9 mouse cellular contexts compared by ENCODE assay signal in the genomic region with DNA sequence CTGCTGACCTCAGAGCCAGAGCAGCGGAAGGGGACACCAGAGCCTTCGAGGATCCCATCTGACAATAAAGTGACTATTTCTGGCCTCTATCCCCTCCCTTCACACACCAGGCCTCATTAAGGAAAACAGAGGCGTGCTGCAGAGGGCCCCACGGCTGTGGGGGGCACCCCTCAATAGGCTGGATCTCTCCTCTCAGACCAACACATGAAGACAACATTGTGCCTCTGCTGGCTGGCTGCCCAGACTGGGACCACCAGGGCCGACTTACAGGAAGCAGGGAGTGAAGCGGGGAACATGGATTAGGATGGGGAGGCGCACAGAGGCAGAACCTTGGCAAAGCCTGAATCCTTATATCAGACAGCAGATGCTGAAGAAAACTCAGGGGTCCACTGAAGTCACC.
DNase-seq lines count a peak whose midpoint lies in the region; ATAC-seq and TF ChIP-seq lines count a peak whose summit lies in the region.
"Had no signal": no experiment of that assay in that cellular context is flagged by ENCODE, and none has a peak within 500 bp of the region (broad histone marks: within the 10 kb centered on the region; RNA-seq: fewer than 3 reads in every experiment).

No protein-coding gene starts in this region.

- peak overlapping the region; percentile 69 for H3K27ac ChIP-seq in heart, embryonic 11.5 days (ENCODE audit: low read depth, low read length)
- H3K27ac ChIP-seq in neural tube, embryonic 11.5 days (ENCODE audit: low read depth, low read length), result peak overlapping the region; percentile 14; the same call in 1 of the 2 replicates
- H3K27ac ChIP-seq in intestine, postnatal 0 days (ENCODE audit: low read depth, low read length), result peak overlapping the region; percentile 28; the same call in 1 of the 2 replicates
- H3K27ac ChIP-seq in stomach, embryonic 14.5 days (ENCODE audit: low read length), result peak overlapping the region; percentile 80

- 39% methylated on average over 7 of the region's 7 CpGs for WGBS in heart, embryonic 11.5 days (ENCODE audit: insufficient replicate concordance)
- 49% methylated on average over 7 of the region's 7 CpGs for WGBS in neural tube, embryonic 11.5 days
- WGBS in intestine, postnatal 0 days, result 34% methylated on average over 7 of the region's 7 CpGs
- WGBS in stomach, embryonic 14.5 days, result 34% methylated on average over 7 of the region's 7 CpGs

- peak overlapping the region; percentile 16; the same call in 1 of the 2 replicates for H3K4me2 ChIP-seq in heart, embryonic 11.5 days
- no peak overlapping the region for H3K4me2 ChIP-seq in neural tube, embryonic 11.5 days (ENCODE audit: low read depth)
- H3K4me2 ChIP-seq in intestine, postnatal 0 days (replicated peaks; ENCODE audit: low read depth), result no peak overlapping the region
- H3K4me2 ChIP-seq in stomach, embryonic 14.5 days (replicated peaks; ENCODE audit: low read depth, low read length), result no peak overlapping the region

- no peak overlapping the region for H3K4me3 ChIP-seq in heart, embryonic 11.5 days (ENCODE audit: low read depth, low read length)
- no peak overlapping the region for H3K4me3 ChIP-seq in neural tube, embryonic 11.5 days (ENCODE audit: low read depth, low read length)
- no peak overlapping the region for H3K4me3 ChIP-seq in intestine, postnatal 0 days (ENCODE audit: low read depth, low read length)
- H3K4me3 ChIP-seq in stomach, embryonic 14.5 days (ENCODE audit: low read depth, low read length), result no peak overlapping the region
- H3K4me3 ChIP-seq: myocyte had no signal

- H3K9me3 ChIP-seq in heart, embryonic 11.5 days (replicated peaks; ENCODE audit: control insufficient read depth, low read length), result no peaks in the 10 kb centered on the region
- no peaks in the 10 kb centered on the region for H3K9me3 ChIP-seq in neural tube, embryonic 11.5 days (ENCODE audit: control insufficient read depth, low read length)
- no peaks in the 10 kb centered on the region for H3K9me3 ChIP-seq in intestine, postnatal 0 days (ENCODE audit: control insufficient read depth)
- no peaks in the 10 kb centered on the region for H3K9me3 ChIP-seq in stomach, embryonic 14.5 days (ENCODE audit: control insufficient read depth, low read depth, low read length)

- DNase-seq in heart, adult 8-10 months (ENCODE audit: low spot score), result no peak
- DNase-seq in neural tube, embryonic 11.5 days (ENCODE audit: low spot score), result peak; percentile 56
- no peak for DNase-seq in neural tube, embryonic 10.5 days (ENCODE audit: extremely low spot score, low spot score)
- DNase-seq in adrenal gland, adult 8-10 months, result no peak
- DNase-seq in B cell, adult 2 months, result no peak

- H3K9ac ChIP-seq in heart, embryonic 11.5 days (ENCODE audit: low read depth, low read length), result no peak overlapping the region
- no peak overlapping the region for H3K9ac ChIP-seq in neural tube, embryonic 11.5 days (ENCODE audit: low read length)
- H3K9ac ChIP-seq in intestine, postnatal 0 days (ENCODE audit: low read depth, low read length), result no peak overlapping the region
- H3K9ac ChIP-seq in stomach, embryonic 14.5 days (replicated peaks; ENCODE audit: low read depth, low read length), result no peak overlapping the region

- no peak for ATAC-seq in heart, embryonic 11.5 days (replicated peaks; ENCODE audit: insufficient number of reproducible peaks, low FRiP score, low TSS enrichment)
- peak; percentile 25; the same call in 1 of the 2 replicates for ATAC-seq in neural tube, embryonic 11.5 days (ENCODE audit: insufficient read depth, low FRiP score, low TSS enrichment)
- no peak for ATAC-seq in intestine, postnatal 0 days
- ATAC-seq in stomach, embryonic 14.5 days (ENCODE audit: insufficient number of reproducible peaks, insufficient read depth, low FRiP score, low read depth), result peak; percentile 50; the same call in 1 of the 2 replicates

- no peak for TF ChIP-seq CTCF in intestine, postnatal 0 days (IDR thresholded peaks at IDR 0.05; ENCODE audit: low read depth)

- no peaks in the 10 kb centered on the region for H3K27me3 ChIP-seq in heart, embryonic 11.5 days (ENCODE audit: control insufficient read depth, insufficient read depth, low read length)
- no peaks in the 10 kb centered on the region for H3K27me3 ChIP-seq in neural tube, embryonic 11.5 days (ENCODE audit: control insufficient read depth, insufficient read depth, low read length)
- no peaks in the 10 kb centered on the region for H3K27me3 ChIP-seq in intestine, postnatal 0 days (replicated peaks; ENCODE audit: control insufficient read depth, insufficient read depth, low read length)
- no peaks in the 10 kb centered on the region for H3K27me3 ChIP-seq in stomach, embryonic 14.5 days (ENCODE audit: control insufficient read depth, insufficient read depth, low read length)

- peaks cover 13% of the 10 kb centered on the region for H3K36me3 ChIP-seq in heart, embryonic 11.5 days (ENCODE audit: control insufficient read depth, insufficient read depth, low read length)
- peaks cover 31% of the 10 kb centered on the region for H3K36me3 ChIP-seq in neural tube, embryonic 11.5 days (ENCODE audit: control insufficient read depth, insufficient read depth, low read length)
- H3K36me3 ChIP-seq in intestine, postnatal 0 days (ENCODE audit: control insufficient read depth, insufficient read depth), result peaks cover 54% of the 10 kb centered on the region; the same call in 1 of the 2 replicates
- H3K36me3 ChIP-seq in stomach, embryonic 14.5 days (ENCODE audit: control insufficient read depth, insufficient read depth, low read length), result peaks cover 58% of the 10 kb centered on the region

- peaks cover 40% of the 10 kb centered on the region for H3K4me1 ChIP-seq in heart, embryonic 11.5 days (ENCODE audit: control insufficient read depth, insufficient read depth, low read length)
- H3K4me1 ChIP-seq in neural tube, embryonic 11.5 days (ENCODE audit: control insufficient read depth, insufficient read depth, low read length), result peaks cover 9% of the 10 kb centered on the region
- peaks cover 4% of the 10 kb centered on the region for H3K4me1 ChIP-seq in intestine, postnatal 0 days (replicated peaks; ENCODE audit: control insufficient read depth, insufficient read depth, low read length)
- peaks cover 23% of the 10 kb centered on the region for H3K4me1 ChIP-seq in stomach, embryonic 14.5 days (ENCODE audit: control insufficient read depth, insufficient read depth, low read length)

Comparison
In these comparisons a context has a peak if more than half of its experiments do, and no peak if none do; other contexts are left out.
1. ATAC-seq: peak in neural tube, embryonic 11.5 days (single experiment) and stomach, embryonic 14.5 days (single experiment); none in heart, embryonic 11.5 days (single experiment) and intestine, postnatal 0 days (single experiment).
2. H3K27ac ChIP-seq: peak in every context shown above with its lines; median percentile 80 in stomach, embryonic 14.5 days; 69 in heart, embryonic 11.5 days; 28 in intestine, postnatal 0 days; 14 in neural tube, embryonic 11.5 days.